Mouse (Mus musculus): Measurements from ENCODE around the gene Pla2g4b.

The Pla2g4b gene

DNA sequence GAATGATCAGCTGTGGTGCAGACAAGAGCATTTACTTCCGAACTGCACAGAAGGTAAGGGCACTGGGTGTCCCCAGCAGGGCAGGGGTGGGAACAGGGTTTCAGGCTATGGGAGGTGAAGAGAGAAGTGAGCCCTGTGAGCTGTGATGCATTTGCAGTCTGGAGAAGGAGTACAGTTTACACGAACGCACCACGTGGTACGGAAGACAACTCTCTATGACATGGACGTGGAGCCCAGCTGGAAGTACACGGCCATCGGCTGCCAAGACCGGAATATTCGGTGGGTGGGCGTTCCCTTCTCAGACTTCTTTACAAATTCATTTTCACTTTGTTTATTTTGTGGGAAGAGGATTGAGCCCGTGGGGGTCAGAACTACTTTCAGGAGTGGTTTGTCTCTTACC, 15.6 kb upstream of the Pla2g4b start:
- DNase-seq, result peak; percentile 17

DNA sequence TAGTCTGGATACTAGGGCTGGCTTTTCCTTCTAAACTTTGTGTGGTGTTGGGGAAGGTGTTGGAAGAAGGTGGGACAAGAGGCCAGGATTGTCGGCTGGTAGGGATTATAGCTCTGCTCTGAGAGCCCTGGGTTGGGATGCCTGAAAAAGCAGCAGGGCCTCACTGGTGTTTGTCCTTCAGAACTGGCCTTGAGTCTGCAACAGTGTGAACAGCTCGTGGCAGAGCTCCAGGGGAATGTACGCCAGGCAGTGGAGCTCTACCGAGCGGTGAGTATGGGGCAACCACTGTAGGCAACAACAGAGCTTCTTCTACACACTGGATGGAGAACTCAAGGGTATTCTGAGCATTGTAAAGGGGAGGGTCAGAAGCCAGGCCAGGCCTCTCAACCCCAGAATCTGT, 8.9 kb upstream of the Pla2g4b start:
- no peak for DNase-seq

DNA sequence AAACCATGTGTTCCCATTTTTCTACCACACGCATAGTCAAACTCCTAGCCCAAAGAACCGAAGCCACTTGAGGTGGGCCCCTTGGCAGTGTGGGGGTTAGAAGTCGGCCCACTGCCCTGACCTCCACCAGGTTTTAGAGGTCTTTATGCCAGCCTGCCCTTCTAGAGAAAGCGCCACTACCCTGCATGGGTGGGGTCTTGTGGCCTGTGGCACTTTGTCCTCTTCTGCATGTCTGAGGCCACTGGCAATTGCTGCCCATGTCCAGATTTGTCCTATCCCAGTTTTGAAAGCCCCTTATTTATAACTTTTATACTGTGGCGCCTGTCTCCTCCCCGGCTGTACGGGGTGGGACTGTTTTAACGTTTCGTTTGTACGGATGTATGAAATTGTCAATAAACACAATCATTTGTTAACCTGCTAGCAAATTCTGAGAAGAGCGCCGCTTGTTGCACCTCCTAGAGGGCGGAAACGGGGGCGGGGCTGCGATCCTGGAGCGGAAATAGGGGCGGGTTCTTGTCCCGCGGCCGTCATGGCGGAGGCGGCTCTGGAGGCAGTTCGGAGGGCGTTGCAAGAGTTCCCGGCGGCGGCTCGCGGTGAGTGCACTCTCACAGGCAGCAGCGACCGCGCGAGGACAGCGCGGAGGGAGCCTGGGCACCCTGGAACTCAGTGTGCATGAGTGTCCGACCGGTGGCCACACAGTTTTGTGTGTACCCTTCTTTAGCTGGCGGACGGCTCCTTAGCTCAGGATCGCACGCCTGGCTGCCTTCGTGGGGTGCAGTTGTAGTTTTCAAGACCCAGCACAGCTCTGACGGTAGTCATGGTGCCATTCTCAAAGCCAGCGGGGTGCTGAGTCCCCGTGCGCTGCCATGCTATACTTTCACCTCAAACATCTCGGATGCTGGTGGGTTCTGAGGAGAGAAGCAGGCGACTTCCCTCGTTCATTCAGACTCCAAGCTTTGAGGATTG, 6.0 kb upstream of the Pla2g4b start, which contains the start of the genes Jmjd7 and Gm28042:
Gene Jmjd7 (plus strand): TSS at position 500 of the 966 bp plus-strand sequence.
Gene Gm28042 (plus strand): TSS at position 510 of the 966 bp plus-strand sequence.
- DNase-seq, result peak; percentile 94

DNA sequence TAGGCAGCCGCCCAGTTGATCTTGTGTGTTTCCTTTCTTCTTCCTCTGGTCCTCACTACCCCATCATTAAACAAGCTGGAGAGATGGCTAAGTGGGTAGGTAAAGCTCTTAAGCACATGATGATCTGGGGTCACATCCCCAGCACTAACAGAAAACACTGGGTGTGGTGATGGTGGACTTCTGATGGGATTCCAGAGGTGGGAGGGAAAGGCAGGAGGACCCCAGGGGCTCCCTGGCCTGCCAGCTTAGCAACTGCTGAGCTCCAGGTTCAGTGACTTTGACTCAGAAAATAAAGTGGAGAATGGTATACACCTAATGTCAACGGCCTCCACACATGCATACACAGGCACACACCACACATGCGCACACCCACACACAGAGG, 5.3 kb upstream of the Pla2g4b start:
- no peak for DNase-seq

DNA sequence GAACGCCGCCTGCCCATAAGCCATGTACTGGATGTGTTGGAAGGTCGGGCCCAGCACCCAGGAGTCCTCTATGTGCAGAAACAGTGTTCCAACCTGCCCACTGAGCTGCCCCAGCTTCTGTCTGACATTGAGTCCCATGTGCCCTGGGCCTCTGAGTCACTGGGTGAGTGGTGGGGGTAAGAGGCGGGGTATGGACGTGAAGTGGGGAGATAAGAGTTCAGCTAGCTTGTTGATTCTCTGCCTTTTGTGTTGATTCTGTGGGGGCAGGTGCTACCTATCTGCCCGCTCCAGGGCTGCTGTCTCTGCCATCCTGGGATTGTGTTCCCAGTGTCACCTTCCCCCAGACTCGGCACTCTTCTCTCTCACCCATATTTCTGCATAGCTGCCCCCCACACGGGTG, 2.8 kb upstream of the Pla2g4b start:
- no peak for DNase-seq

DNA sequence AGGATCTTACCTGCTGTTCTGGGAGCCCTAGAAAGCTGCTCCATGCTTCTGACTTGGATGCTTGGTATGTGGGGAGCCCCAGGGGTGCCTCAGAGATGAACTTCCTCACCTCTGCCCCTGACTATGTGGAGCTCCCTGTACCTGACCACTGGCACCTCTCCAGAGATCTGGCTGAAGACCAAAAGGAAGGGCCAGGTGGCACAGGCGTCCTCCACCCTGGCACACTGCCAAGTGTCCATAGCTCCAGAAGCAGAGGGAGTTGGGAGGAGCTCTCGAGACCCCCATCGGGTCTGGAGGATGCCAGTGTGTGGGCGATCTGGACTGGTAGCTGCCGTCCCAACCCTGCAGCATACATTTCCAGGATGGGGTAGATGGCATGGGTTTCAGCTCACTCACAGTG, 509 bp downstream of the Pla2g4b start:
- DNase-seq, result no peak

DNA sequence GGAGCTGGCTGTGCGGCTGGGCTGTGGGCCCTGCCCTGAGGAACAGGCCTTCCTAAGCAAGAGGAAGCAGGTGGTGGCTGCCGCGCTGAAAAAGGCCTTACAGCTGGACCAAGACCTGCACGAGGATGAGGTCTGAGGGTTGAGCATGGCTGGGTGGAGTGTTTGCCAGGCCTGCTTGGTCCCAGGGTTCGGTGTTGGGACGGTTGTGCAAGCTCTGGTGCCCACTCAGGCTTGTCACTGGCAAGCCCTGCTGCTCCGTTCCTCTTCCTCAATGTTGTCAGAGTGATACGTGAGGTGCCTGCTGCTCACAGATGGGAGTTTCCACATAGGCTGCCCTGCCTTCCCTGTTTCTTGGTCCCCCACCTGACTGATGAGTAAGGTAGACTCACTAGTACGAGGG, 4.5 kb downstream of the Pla2g4b start:
- DNase-seq, result no peak

DNA sequence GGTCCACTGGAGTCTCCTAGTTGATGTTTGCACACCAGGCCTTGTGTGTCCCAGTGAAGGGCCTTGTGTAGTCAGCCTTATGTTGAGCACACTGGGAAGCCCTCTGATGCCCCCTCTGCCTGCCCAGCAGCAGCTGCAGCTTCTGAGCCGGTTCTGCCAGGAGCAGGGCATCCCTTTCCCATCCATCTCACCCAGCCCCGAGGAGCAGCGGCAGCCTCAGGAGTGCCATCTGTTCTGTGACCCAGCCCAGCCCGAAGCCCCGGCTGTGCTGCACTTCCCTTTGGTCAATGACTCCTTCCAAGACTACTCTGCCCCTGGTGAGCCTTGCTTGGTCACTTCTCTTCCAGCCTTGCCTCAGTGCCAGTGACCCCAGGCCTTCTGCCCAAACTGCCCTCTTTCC, 7.8 kb downstream of the Pla2g4b start:
- DNase-seq, result no peak

DNA sequence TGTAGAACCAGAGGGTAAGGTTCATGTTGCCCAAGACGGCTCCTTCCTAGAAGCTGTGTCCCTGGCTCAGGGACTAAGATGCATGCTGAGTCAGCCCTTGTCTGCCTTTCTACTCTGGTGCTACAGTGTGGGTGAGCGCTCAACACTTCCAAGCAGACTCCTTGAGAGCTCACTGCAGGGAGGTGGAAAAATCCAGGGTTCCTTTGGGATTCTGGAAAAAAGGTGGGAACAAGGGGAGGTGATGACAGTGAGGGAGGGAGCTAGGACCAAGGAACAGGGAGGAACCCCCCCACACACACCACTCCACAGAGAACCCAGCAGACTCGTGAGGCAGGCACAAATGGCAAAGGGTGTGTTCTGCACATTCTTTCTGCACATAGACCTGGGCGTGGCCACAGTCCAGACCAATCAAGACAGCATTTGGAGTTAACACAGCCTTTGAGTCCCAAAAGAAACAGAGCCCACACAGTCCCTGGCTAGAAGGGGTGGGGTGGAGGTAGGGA, 10.9 kb downstream of the Pla2g4b start:
- peak; percentile 34 for DNase-seq

DNA sequence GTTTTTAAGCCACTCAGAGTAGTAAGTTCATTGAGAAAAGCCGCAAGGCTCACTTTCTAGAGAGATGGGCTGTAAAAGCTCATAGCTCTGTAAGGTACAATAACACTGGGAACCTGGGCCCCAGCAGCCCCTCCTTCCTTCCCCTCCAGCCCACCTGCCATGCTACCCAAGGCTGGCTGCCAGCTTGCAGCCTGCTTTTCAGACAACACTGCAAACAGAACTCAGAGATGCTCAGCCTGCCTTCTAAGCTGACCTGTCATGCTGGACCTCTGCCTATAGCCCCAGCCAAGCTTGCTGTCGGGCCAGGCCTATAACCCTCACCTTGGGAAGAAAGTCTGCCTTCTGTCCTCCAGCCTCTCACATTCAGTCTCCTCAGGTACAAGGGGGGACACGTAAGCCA, 11.5 kb downstream of the Pla2g4b start:
- no peak for DNase-seq

DNA sequence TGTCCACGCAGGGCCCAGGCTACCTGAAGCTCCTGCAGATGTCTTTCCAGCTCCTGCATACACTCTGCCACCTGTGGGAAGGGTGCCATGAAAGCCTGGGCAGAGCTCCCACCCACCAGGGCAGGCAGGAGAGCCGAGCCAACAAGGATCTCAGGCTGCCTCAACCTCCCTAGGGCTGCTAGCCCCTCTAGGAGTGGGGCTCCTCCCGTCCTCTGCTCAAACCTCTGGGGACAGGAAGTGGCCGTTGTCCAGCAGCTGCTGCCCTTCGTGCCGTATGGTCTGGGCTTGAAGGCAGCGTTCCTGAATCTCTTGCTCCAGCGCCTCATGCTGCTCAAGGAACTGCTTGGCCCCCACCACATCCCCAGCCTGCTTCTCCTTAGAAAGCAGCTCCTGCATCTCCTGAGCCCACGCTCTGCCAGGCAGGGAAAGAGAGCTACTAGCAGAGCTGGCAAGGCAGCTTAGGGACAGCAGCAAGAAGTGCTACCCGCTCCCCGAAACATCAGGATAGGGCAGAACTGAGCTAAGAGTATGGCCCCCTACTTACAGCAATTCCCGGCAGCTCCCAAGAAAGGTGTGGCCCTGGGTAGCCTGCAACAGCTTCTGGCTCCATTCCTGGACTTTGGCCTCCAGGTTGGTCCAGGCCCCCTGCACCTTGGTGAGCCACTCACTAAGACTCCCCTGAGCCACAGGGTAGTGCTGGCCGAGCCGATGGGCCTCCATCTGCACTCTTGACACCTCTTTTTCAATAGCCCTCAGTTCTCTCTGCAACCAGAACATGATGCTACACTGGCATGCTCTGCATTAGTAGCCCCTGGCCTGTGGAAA, 13.5 kb downstream of the Pla2g4b start:
- no peak for DNase-seq

DNA sequence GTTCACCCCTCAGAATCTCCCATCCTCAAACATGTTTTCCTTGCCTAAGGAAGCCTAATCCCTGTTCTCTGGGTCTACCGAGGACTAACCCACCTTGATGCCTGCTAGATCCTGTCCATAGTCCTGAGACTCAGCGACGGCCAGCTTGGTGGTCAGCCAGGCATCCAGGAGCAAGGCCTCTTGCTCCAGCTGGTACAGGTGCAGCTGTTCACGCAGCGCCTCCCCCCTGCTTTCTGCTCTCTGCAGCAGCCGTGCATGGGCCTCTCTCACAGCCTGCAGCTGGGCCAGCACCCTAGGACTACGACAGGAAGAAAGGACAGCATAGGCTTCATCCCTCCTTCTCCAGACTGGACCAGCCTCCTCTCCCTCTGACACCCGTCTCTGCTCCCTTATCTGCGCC, 15.0 kb downstream of the Pla2g4b start:
- DNase-seq, result no peak

DNA sequence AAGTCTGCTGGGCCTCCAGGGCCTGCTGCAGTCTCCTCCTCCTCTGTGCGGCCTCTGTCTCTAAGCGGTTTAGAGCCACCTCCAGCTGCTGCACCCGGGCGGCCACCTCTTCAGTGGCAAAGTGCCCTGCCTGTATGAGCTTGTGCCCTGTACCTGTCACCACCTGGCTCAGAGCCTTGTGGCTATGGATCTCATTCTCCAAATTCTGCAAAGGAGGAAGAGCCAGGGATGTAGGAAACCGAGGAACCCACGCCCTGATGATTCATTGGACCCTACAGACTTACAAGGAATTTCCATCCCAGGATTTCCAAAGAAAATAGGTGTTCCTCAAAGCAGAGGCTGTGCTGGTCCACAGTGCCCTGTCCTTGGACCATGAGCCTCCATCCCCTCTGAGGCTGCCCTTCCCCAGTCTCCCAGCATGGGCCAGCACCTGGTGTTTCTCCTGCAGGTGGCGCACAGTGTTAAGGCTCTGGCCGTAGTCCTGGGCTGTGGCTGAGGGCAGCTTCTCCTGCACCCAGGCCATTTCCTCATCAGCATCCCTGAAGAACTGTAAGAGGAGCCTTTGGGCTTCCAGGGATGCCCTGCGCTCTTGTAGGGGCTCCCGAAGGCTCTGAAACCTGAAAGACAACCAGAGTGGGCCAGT, 16.5 kb downstream of the Pla2g4b start:
- peak; percentile 68 for DNase-seq

DNA sequence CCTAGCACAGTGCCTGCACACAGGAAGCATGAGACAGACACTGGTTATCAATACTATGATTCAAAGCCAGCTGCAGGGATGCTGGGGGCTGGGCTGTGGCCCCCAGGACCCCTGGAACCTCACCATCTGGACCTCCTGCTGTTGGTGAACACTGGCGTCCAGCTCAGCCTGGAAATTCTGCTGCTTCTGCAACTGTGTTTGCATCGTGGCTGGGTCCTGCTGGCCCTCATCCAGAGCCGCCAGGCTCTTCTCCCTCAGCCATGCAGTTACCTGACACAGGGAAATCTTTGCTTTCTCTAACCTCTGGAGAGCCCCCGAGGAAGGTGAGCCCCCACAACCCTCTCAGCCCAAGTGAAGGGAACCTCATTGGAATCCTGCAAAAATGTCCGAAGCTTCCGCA, 18.2 kb downstream of the Pla2g4b start:
- no peak for DNase-seq

DNA sequence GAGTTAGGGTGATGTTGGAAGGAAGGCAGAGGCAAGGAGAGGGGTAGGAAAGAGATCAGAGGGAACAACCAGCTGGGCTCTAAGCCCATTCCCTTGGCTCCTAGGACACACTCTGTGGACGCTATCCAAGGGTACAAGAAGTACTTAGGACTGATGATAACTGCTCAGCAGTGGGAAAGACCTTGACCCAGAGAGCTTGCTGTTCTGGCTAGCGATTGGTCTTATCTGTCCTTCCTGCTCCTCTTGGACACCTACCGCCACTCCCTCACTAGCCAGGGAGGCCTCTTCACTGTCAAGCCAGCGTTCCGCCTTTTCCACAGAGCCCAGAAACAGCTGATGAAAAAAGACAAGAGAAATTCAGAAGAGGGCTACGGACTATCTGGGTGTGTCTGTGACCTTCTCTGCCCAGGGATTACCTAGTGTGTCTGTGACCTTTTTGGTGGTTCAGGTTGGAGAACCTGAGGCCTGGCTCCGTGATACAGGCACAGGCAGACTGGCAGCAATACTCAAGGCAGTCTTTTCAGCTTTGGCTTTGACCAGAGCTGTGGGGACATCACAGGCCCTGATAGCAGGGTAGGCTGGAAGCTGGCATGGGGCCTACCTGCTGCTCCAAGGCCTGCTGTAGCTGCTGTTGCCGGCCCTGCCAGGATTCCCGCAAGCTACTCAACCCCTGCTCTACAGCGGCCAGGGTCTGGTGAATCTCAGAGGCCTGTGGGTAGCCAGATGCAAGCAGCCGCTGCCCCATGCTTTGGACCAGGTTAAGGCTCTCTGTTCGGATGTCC, 21.7 kb downstream of the Pla2g4b start:
- no peak for DNase-seq

DNA sequence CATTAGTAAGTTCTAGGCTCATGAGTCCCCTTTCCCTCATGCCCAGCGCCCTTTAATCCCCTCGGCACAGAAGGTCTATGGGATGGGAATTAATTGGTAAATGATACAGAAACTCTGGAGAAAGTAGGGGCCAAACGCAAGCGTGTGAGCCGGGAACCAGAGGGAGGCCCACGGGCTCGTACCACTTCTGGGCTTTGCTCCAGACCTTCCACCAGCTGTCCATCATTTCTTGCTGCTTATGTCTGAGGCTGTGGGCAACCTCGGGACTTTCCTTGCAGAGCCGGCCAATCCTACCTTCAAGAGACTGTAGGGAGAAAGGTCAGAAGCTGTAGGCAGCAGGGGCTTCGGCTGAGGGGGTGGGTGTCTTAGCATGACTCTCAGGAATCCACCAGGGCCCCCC, 22.7 kb downstream of the Pla2g4b start:
- DNase-seq, result no peak

DNA sequence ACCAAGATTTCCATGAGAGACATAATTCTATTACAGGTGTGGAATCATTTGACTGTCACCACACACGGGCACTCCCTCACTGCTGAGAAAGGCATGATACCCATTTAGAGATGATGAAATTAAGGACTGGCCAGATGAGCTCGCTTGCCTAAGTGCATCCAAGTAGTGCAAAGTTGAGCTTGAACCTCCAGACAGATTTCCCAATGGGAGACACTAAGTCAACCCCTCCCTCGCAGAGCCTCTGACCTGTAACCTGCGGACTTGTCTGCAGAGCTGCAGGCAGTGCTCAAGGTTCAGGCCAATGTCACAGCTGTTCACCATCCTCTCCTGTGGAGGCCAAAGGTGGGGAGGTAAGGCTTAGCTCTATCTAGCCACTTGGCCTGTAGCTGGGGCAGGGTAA, 25.6 kb downstream of the Pla2g4b start:
- DNase-seq, result no peak

DNA sequence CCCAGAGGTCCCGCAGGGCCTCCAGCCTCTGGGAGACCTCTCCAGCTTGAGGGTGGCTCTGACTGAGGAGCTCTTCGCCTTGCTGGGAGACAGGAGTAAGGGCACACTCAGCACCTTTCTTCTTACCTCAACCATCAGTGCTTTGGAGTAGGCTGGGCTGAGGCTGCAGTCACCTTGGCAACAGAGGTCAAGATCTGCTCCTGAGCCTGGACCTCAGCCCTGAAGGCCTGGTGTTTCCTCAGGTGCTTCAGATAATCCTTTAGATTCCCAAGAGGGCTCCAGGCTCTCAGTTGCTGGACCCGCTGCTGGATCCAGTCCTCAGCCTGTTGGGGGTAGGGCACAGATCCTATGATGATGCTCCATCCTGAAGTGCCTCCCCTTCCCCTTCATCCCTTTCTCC, 26.2 kb downstream of the Pla2g4b start:
- no peak for DNase-seq

DNA sequence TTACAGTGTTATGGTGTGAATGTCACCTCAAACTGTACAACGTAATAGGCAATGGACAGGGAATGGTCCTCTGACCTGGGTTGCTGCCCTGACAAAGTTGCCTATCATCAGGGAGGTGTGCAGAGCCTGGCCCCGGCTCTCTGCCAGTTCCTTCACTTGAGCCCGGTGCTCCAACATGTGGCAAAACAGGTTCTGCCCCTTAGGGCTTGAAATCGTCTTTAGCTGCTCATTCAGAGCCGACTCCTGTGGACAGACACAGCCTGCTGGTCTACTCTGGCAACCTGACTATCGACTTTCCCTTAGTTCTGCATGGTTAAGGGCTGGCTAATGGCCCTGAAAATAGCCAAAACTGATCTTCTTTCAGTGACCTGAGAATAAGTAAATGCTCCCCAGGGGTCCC, 27.0 kb downstream of the Pla2g4b start:
- DNase-seq, result peak; percentile 53

DNA sequence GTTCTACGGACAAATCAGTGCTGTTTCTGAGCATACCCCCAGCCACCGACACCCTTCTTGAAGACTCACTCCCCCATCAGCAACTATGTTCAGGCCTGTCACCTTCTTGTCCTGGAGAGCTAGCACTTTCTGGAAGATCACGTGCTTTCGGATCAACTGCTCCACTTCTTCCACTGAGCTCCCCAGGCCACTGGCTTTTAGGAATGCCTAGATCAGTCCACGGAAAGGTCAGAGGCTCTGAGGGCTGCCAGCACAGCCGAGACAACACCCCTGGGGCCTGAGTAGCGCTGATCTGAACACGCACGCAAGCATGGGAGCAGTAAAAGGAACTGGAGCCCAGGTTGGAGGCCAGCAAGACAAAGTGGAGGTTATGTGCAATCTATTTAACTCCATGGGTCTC, 27.4 kb downstream of the Pla2g4b start:
- DNase-seq, result peak; percentile 41

DNA sequence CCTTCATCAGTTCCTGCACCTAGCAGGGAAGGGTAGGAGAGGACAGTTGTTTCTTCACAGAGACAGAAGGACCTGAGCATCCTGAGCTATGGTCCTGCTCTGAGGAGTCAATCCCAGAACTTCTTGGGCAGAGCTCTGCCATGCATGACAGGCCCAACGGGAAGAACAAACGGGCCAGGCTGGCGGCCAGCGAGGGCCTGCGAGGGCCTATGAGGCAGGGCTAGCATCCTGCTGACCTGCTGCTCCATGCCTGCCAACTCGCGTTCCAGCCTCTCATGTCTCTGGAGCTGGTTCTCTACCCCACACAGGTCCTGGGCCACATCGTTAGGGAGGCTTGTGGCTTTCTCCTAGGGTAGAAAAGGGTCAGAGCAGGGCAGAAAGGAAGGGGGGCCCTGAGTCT, 29.0 kb downstream of the Pla2g4b start:
- DNase-seq, result no peak

DNA sequence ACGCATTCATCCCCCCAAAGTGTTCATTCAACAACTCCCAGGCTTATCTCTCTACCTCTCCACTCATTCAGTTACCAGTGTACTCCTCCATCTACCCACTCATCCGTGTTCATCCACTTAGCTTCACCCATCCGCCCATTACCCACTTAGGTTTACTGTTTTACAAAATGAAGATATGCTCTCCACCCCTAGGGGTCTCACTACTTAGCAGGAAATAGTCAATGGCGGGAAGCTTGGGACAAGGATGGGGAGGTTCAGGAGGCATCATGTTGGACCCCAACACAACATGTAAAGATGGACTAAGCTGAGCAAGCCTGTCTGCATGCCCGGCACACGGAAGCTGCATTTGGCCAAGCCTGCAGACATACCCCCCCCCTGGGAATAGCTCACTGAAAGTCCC, 31.4 kb downstream of the Pla2g4b start:
- no peak for DNase-seq

Measured in kidney, postnatal 14 days (tissue).